Mouse (Mus musculus): Measurements from ENCODE around the gene Bet1. TPM values are rescaled to one million over a fixed set of nuclear protein-coding genes. Genes with fewer than 3 reads are reported as not detected.
A peak's percentile ranks its signal among the peaks of the same experiment; 100 is the strongest.

Gene Bet1
- total RNA-seq (2021), result 10 to 100 TPM; 19.8 to 22.2 TPM

DNA sequence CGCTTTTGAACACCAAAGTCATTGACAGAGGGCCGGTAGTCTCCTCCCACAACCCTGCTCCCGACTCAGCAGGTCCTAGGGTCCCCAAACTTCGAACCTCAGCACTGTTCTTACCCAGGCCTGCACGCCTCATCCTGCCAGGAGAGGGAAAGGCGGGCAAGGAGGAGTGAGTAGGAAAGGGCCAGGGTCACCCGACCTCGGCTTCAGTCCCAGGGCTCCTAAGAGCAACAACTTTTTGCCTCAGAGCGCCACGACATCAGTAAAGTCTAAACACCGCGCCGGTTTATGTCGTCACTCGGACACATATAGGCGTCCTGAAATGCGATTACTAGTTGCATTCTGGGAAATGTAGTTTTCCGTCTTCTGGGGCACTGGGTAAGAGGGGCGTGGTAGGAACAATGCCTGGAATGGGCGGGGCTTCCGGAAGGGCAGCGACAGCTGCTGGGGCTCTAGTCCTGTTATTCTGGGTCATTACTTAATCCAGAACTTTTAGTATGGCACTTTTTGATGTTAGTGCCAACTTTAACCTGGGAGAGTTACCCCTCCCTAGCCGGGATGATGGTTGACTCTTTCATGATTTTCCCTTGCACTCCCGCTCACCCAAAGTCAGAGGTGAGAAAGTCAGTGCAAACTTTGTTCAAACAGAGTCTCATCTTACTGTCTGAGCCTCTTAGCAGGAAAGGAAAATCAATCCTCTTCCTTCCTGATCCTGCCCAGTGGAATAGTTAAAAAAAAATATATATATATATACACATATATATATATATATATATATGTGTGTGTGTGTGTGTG lies at the start of gene Bet1:
Gene Bet1, minus strand, starts transcription at position 310 of the 792 bp plus-strand sequence.
- DNase-seq, result peak; percentile 91

DNA sequence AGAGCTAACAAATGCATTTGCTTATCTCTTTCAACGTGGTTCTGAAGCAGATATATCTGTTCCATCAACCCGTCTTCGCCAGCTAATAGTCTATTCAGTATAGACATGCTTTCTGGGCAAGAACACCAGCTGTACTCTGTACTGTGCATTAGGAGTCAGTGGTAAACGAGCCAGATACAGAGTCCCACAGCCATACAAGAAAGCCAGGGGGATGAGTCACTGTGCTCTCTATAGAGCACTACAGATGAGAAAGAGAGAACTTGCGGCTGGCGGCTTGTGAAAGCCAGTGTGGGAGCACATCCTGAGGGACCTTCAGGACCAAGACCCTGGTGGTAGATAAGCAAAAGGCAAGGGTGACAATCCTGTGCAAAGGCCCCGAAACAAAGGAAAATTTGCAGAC lies 45.5 kb upstream of the Bet1 start:
- DNase-seq, result no peak

- no peak for DNase-seq
These were observed 44.4 kb upstream of the Bet1 start for GRCm38 (mm10) chr6:4131149-4131548.

DNA sequence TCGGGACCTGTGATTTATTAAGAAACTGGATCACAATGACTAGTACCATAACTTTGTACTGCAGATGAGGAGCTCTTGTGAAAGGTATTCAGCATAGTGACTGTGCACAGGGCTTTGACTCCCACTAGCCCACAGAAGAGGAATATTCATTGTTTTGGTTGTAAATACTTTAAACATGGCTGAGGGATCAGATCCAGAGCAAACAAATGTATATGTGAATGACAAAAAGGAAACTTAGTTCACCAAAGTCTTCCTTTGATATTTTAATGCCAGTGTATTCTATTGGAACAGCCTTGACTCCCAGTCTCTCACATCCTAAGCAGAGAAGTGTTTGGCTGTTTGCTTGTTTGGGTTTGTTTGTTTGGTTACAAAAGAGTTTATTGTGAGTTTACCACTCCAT lies 31.8 kb upstream of the Bet1 start:
- no peak for DNase-seq

- no peak for DNase-seq
These were observed 3.7 kb upstream of the Bet1 start for GRCm38 (mm10) chr6:4090423-4090822.

- DNase-seq, result no peak
These were observed 14.5 kb downstream of the Bet1 start for GRCm38 (mm10) chr6:4072281-4072680.

GRCm38 (mm10) chr6:4069714-4070113 lies 17.1 kb downstream of the Bet1 start:
- DNase-seq, result no peak

- no peak for DNase-seq
These were observed 32.4 kb downstream of the Bet1 start for GRCm38 (mm10) chr6:4054387-4054786.

DNA sequence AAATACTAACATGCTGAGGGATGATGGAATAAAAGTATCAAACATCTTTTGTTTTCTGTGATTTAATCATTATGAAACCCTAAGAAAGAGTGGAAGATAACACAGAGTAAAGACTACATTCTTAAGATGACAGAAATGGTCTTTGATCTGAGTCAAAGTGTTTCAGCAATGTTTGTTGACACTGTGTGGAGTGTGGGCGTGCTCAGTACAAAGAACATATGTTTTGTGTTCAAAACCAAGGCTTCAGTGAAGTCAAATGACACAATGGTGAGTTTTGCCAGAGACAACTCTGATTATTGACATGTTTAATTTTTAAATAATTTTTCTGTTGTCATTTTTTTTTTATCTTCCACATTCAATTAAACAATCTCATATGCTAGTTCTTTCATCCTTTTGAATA lies 33.9 kb downstream of the Bet1 start:
- DNase-seq, result no peak

DNA sequence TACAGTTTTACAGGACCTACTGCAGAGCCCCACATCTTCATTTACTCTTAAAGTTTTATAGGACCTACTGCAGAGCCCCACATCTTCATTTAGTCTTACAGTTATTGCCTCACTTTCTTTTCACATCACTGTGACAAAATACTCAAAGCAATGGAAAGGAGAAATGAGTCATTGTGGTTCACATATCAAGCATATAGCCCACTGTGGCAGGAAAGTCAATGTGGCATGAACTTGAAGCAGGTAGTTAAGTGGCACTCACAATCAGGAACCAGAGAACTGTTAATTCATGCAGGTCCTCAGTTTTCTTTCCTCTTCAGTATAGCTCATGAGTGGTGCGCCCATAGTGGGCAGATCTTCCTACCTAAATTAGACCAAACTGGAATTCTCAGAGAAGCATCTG lies 39.6 kb downstream of the Bet1 start:
- DNase-seq, result no peak

- DNase-seq, result no peak
These were observed 45.0 kb downstream of the Bet1 start for GRCm38 (mm10) chr6:4041821-4042220.

DNA sequence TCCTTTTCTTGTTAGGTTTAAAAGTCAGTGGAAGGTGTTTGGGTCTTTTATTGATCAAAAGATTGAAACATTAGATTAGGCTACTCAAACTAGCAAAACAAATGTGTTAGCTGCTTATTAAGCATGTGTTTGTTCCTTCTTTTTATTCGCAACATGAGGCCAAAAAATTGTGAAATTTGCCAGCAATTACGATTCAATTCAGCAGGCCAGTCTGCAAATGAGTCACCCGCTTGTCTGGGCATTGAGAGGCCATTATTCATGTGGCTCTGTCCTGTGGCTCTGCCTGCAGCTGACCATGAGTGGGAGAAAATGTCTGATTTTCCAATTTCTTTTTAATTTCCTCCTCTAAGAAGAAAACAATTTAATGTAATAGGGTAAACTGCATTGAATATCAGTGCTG lies 55.8 kb downstream of the Bet1 start:
- no peak for DNase-seq

Other genes with a start within 250 kb of the Bet1 start
- gene Tfpi2, start 98.1 kb downstream of the Bet1 start, total RNA-seq (2021), result 1 to 10 TPM; 2.1 to 2.5 TPM
- gene Gngt1, start 93.2 kb downstream of the Bet1 start, total RNA-seq (2021), result not detected
- 100 to 1,000 TPM; 115 to 118 TPM for gene Gng11, start 83.1 kb downstream of the Bet1 start, total RNA-seq (2021)